Mouse (Mus musculus): ENCODE measurements around the gene Gsap. TPM values are rescaled to one million over a fixed set of nuclear protein-coding genes. Genes with fewer than 3 reads are reported as not detected.
"Not testable (repeated sequence)": the region's sequence is repeated elsewhere in the genome, so short reads cannot be mapped to it uniquely, and the experiment has no call there.

Gsap gene
- total RNA-seq, 2 experiments from 2014 or later: 4.1 to 19.2 TPM

DNA sequence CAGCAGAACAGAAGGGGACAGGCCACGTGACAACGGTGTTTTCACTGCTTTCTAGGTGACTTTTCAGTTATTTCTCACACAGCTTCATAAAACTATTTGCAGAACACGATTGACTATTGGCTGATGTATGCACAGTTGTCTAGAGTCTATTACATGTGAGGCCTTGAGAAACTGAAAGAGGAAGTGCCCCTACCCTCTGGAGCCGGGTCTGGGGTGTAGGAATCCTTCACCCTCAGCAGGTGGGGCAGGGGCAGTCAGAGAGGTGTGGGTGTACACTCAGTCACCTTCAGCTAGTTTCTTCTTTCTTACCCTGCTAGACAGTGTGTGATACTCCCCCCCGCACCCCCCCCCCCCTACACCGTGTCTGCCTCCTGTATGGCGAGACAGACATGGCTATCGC, 109.6 kb downstream of the Gsap start:
- no peak for ATAC-seq (replicated peaks; ENCODE audit: low FRiP score, poor library complexity, severe bottlenecking)

DNA sequence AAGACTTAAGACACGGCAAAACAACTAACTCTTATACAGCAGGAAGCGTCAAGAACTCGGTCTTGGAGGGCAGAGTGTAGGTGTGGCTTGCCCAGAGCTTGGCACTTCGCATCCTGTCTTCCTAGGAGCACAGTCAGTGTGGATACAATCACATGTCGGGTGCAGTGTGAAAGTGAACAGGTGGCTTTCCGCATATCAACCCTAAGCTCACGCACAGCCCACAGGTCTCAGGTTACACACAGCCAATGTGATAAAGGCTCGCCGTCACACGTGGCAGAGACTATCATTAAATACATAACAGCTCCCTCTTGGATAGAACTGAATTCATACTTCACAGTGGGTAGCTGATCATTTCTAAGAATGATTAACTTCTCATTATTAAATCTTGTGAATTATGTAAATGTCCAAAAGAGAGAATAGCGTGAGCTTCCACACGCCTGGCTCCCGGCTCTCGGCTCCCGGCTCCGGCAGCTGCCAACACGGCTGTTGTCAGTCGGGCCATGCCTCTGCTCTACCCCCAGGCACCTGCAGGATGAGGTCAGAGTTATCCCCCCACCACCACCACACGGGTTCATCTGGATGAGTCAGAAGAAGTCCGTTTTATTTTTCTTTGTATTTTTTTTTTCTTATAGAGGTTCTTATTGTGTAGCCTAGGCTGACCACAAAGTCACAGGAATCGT, 113.2 kb downstream of the Gsap start:
- no peak for ATAC-seq (replicated peaks; ENCODE audit: low FRiP score, poor library complexity, severe bottlenecking)

DNA sequence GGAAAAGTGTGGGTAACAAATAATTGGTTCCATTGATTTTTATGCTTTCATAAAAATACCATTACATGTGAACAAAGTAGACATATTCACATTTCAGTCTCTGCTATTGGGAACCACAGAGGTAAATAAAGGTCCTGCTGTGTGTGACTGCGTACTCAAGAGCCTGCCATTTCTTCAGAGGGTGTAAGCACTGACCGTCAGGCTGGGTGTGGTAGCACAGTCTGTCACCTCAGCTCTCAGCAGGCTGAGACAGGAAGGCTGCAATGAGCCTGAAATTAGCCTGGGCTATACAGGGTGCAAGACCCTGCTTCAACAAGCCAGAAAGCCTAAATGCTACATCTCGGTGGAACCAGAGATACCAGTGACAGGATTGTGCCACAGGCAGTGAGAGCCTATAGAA, 114.0 kb downstream of the Gsap start:
- no peak for ATAC-seq (replicated peaks; ENCODE audit: low FRiP score, poor library complexity, severe bottlenecking)

DNA sequence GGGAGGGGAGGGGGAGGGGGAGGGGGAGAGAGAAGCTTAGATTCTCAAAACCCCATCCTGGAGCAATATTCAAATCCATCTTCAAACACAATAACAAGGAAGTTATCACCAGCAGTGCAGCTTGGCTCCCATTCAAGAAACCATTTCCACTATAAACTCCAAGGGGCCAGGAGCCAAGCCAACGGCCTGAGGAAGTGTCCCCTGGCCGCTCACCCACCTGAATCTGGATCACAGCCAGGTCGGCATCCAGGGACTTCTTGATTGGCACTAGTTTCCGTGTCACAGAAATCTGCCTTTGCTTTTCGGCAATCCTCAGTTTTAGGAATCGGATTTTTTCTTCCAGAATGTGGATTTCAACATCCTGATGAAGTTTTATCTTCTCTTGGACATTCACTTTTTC, 115.0 kb downstream of the Gsap start:
- no peak for ATAC-seq (replicated peaks; ENCODE audit: low FRiP score, poor library complexity, severe bottlenecking)

DNA sequence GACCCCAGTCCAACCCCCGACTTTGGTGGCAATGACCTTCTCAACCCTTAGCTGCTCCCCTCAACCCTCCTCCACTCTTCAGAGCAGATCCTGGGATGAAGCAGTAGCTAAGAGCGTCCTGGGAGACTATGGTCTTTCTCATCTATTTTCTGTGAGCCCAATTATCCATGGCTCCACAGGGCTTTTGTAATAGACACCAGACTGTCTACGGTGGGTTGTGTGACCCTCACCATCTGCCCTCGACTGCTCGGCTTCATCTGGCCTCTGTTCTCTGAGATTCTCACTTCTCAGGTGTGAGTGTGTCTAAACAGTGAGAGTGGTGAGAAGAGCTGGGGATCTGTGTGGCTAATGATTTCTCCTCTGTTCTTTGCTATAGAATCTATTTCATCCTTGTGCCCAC, 121.1 kb downstream of the Gsap start:
- no peak for ATAC-seq (replicated peaks; ENCODE audit: low FRiP score, poor library complexity, severe bottlenecking)

DNA sequence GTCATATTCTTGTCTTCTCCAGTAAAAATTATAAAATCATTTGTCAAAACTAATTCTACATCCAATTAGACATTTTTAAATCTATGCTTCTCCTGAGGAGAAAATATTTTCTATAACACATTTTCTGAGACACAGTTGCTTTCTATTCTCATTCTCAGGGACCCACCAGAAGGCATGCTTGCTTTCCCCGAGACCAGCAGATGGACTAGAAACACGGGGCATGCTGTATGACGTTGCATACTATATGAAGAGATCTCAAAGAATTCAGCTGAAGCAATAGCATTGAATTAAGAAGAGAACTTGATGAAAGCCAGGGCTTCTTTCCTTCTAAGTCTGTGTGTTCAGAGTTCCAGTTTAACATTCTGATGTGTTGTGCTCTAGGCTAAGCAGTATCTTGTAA, 128.6 kb downstream of the Gsap start:
- ATAC-seq (replicated peaks; ENCODE audit: low FRiP score, poor library complexity, severe bottlenecking): no peak

DNA sequence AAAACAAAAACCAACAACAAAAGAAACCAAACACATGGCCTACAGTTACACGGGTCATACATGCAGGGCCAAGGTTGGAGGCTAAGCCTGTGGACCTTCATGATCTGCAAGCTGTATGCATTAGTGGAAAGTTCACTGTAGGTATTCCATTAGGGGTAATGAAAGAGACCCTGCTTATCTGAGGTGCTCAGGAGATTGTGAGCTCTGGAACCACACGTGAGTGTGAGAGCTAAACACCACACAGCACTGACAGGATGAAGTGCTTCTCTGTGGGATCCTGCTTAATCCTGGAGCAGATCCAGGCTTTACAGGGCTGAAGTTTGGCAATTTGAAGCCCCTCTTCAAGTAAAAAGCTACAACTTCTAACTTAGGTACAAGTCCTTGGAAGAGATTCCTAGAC, 134.1 kb downstream of the Gsap start:
- ATAC-seq (replicated peaks; ENCODE audit: low FRiP score, poor library complexity, severe bottlenecking): no peak

DNA sequence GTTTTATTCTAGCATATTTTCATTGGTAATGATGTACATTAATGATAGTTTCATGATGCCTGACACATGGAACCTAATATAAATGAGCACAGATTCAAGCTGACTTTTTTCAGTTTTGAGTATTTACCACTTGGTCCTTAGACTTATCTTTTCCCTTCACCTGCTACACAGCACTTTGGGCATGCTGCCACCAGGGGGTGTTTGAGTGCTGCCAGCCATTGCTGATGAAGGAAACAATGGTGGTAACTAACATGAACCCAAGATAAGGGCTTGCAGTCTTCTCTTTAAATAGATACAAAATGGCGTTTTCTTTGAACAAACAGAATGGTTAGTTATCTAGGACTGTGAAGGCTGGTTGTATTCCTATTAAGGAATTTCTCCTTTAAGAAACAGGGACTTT, 140.4 kb downstream of the Gsap start:
- ATAC-seq (replicated peaks; ENCODE audit: low FRiP score, poor library complexity, severe bottlenecking): no peak

DNA sequence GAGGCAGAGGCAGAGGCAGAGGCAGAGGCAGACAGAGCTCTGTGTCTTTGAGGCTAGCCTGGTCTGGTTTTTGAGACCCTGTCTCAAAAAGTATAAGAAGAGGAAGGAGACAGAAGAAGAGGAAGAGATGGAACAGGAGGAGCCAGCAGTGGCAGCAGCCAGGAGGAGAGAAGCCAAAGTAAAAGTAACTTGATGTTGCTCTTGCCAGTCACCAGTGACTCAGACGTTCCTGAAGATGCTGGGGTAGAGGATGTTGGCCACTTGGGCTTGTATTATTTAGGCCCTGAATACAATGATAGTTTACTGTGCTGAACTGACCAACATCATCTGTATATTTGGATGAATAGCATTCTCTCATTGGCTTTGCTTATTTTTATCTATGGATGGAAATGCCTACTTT, 142.5 kb downstream of the Gsap start:
- no peak for ATAC-seq (replicated peaks; ENCODE audit: low FRiP score, poor library complexity, severe bottlenecking)

DNA sequence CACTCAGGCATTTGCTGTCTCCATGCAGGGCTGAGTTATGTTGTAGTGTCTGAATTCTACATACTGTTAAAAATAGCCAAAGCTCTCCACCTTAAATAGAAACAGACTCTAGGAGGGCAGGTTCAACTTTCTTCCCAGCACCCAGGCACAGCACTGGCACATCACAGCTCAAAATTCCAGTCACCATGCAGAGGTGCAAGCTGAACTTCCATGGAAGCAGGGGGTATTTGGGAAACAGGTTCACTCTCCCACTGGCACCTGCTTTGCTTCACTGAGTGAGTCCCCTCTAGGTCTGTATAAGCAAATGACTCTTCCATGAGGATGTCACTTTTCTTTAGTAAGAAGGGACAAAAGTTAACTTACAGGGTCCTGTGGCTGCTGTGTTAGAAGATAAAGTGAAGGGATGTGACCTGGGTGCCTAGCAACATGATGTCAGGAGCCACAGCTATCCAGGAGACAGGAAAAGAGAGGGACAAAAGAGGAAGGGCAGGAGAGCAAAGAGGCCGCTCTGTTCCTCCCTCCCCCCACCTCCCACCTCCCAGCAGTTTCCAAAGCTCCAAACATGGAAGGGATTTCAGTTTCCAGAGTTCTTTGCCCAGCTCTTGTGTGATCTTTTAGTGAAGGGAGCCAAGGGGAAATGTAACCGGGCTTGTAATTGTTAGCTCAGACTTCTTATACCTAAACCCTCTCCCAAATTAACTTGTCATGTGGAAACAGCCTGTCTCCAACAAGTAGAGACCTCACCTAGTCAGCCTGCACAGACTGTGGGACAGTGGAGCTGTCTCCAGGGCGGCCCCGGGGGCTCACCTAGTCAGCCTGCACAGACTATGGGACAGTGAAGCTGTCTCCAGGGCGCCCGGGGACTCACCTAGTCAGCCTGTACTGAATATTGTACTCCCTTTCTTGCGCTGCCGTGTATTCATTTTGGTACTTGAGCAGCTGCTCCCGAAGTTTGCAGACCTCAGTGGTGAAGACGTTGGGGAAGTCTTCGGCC, 143.9 kb downstream of the Gsap start:
- ATAC-seq (replicated peaks; ENCODE audit: low FRiP score, poor library complexity, severe bottlenecking): no peak

DNA sequence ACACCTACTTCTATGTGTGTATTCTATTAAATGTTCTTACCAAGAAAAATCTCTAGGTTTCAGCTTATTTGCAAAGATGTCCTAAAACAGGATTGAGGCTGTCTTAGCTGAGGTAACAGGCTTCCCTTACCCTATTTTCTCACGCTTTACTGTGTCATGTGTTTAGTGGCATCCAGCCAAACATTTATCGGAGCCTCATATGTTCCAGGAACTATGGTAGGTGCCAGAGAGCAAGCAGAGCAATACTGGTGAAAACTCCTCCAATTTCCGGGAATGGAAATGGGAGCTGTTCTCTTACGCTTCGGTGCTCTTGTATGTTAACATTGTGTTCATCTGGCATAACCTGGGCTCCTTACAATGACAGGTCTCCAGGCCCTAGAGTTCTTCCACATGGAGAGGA, 145.6 kb downstream of the Gsap start:
- ATAC-seq (replicated peaks; ENCODE audit: low FRiP score, poor library complexity, severe bottlenecking): no peak

DNA sequence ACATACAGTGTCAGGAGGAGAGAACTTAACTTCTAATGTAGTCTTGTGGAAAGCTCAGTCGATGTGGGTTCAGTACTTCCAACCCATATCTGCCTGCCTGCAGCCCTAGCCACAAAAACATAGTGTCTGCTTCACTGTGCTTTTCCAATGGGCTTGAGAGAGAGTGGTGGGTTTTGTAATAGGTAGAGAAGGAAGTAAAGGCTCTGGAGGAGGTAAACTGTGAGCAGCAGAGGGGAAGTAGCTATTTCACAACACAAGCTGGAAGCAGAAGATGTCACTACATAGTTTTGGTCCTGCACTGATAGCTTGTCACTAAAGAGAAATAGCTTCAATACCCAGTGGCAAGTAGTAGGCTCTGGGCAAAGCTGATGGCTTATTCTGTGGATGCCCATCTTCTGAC, 146.1 kb downstream of the Gsap start:
- ATAC-seq (replicated peaks; ENCODE audit: low FRiP score, poor library complexity, severe bottlenecking): no peak

DNA sequence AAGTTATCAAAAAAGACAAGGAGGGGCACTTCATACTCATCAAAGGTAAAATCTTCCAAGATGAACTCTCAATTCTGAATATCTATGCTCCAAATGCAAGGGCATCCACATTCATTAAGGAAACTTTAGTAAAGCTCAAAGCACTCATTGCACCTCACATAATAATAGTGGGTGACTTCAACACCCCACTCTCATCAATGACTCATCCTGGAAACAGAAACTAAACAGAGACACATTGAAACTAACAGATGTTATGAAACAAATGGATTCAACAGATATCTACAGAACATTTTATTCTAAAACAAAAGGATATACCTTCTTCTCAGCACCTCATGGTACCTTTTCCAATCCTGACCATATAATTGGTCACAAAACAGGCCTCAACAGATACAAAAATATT, 156.2 kb downstream of the Gsap start:
- ATAC-seq (replicated peaks; ENCODE audit: low FRiP score, poor library complexity, severe bottlenecking): not testable (repeated sequence)

DNA sequence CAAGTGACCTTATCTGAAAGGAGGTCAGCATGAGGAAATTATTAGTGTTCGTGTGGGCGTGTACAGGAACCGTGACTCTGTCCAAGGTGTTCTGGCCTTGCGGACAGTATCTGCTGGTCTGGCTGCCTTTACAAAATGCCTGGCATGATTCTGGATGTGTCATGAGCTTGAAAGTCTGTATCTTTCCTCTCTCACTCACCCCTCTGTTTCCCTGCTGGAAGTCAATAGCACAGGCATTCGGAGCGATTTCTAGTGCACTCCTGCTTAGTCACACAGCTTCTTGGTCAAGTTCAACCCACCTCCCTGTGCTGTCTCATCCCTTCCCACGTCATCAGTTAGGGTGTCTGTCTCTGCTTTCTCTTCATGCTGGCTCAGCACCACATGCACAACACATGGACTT, 162.3 kb downstream of the Gsap start:
- ATAC-seq (replicated peaks; ENCODE audit: low FRiP score, poor library complexity, severe bottlenecking): no peak

DNA sequence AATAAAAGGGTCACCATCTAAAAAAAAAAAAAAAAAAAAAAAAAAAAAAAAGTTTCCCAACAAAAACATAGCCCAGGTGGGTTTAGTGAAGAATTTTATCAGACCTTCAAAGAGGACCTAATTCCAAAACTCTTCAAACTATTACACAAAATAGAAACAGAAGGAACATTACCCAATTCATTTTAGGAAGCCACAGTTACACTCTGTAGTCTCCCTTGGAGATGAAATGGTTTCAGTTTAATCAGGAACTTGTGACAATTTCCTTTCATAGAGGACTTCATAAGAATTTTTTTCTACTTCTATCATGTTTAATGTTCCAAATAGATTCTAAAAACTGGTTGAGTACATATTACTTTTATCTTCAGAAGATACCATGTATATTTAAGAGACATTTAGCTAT, 165.6 kb downstream of the Gsap start:
- ATAC-seq (replicated peaks; ENCODE audit: low FRiP score, poor library complexity, severe bottlenecking): no peak

DNA sequence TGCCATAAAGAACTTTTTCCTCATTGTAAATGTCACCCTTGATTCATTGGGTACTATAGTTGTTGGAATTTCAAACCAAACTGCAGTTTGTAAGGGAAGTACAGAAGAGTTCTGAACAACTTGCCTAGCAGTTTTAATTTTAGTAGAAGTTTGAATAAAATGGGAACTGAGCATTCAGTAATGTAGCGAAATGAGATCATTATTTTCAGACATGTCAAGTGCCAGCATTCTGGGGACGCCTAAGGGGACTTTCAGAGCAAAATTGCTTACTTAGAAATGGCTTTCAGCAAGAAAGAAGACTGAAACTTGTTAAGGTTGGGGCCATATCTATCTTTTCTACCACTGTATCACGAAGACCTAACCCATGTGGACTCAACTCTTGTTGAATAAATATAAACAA, 172.6 kb downstream of the Gsap start:
- ATAC-seq (replicated peaks; ENCODE audit: low FRiP score, poor library complexity, severe bottlenecking): no peak

DNA sequence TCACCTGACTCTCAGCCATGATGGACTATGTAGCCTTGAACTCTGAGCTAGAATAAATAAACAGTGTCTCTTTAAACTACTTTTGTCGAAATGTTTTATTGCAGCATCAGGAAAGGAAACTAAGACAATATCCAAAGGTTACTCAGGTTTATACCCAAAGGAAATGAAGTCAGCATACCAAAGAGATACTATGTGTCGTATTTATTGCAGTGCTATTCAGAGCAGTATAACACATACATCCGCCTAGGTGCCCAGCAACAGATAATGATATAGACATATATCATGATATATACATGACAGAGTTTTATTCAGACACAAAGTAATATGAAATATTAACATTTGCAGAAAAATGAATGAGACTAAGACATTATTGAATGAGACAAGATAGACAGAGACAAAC, 177.3 kb downstream of the Gsap start:
- ATAC-seq (replicated peaks; ENCODE audit: low FRiP score, poor library complexity, severe bottlenecking): no peak
